Mouse (Mus musculus) embryonic facial prominence, embryonic 15.5 days (tissue): Measurements from ENCODE around the gene Timm8a2. TPM values are rescaled to one million over a fixed set of nuclear protein-coding genes. Genes with fewer than 3 reads are reported as not detected.

Experiments used
- ATAC-seq: fragments of 200-750 bp; cut with Nextera tagmentation; 2 replicates; pipeline ENCODE4 v1.8.0; 2017; ENCODE audit warnings: low read depth, moderate TSS enrichment; ENCODE audit not compliant: insufficient number of reproducible peaks, low FRiP score, low TSS enrichment
- H3K27ac ChIP-seq: fragments of 300-500 bp; sonication (generic); replicated peaks from 2 replicates; pipeline ENCODE4 v1.5.1; 2015; ENCODE audit warnings: mild to moderate bottlenecking, inconsistent platforms
- H3K27me3 ChIP-seq: fragments of 300-500 bp; sonication (generic); 2 replicates; pipeline ENCODE4 v1.6.1; 2015; ENCODE audit warnings: inconsistent platforms
- H3K36me3 ChIP-seq: fragments of 300-500 bp; sonication (generic); 2 replicates; pipeline ENCODE4 v1.6.1; 2015; ENCODE audit warnings: mild to moderate bottlenecking, inconsistent platforms
- H3K4me1 ChIP-seq: fragments of 300-500 bp; sonication (generic); 2 replicates; pipeline ENCODE4 v1.6.1; 2015; ENCODE audit warnings: inconsistent platforms
- H3K4me2 ChIP-seq: fragments of 300-500 bp; sonication (generic); replicated peaks from 2 replicates; pipeline ENCODE4 v1.6.1; 2015; ENCODE audit warnings: mild to moderate bottlenecking, inconsistent platforms
- H3K4me3 ChIP-seq: fragments of 300-500 bp; sonication (generic); replicated peaks from 2 replicates; pipeline ENCODE4 v1.5.1; 2015; ENCODE audit warnings: mild to moderate bottlenecking, inconsistent platforms
- H3K9ac ChIP-seq: fragments of 300-500 bp; sonication (generic); 2 replicates; pipeline ENCODE4 v1.6.1; 2015; ENCODE audit warnings: inconsistent platforms
- H3K9me3 ChIP-seq: fragments of 300-500 bp; sonication (generic); replicated peaks from 2 replicates; pipeline ENCODE4 v1.6.1; 2016; ENCODE audit warnings: inconsistent platforms
- WGBS: fragments of 180-500 bp; shearing (Covaris S2); methylation state at CpG from one replicate; pipeline ENCODE4 v1.1.7; 2015; 5-methylcytosine and 5-hydroxymethylcytosine counted together
- polyA plus RNA-seq: library from polyadenylated mRNA; unstranded; fragments of >200 nt; fragmentation: Nextera tagmentation; extraction: Ambion mirVana; gene quantifications from 2 replicates; pipeline ENCODE4 v1.2.1, GENCODE M21; 2015

Gene Timm8a2
- polyA plus RNA-seq, 1 experiment from 2014 or later, result not detected

DNA sequence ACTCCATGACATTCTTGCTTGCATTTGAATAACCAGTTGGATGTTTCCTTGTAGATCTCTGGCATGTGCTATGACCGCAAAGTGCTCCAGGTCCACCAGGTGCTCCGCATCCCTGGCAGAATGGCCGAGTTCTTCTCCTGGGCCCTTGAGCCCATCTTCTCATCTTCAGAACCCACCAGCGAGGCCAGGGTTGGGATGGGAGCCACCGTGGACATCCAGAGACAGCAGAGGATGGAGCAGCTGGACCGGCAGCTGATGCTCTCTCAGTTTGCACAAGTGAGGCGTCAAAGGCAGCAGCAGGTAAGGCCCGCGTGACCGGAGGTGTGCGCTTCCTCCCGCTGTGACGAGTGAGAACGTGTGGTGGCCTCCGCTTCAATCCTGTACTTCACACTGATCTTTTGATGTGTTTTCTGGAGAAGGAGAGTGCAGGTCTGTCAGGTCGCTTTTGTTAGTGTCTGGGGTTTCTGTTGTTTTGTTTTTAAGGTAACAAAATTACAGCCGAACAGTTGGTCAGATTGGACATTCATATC lies 40.2 kb upstream of the Timm8a2 start:
- no peaks in the 10 kb centered on the region for H3K9me3 ChIP-seq
- no peak for ATAC-seq
- WGBS, result 93% methylated on average over 17 of the region's 17 CpGs
- H3K27me3 ChIP-seq, result no peaks in the 10 kb centered on the region
- no peak overlapping the region for H3K4me3 ChIP-seq
- H3K27ac ChIP-seq, result no peak overlapping the region
- no peak overlapping the region for H3K4me2 ChIP-seq
- no peaks in the 10 kb centered on the region for H3K4me1 ChIP-seq
- H3K36me3 ChIP-seq, result peaks cover 18% of the 10 kb centered on the region; the same call in 1 of the 2 replicates
- H3K9ac ChIP-seq, result no peak overlapping the region

- H3K36me3 ChIP-seq, result peaks cover 18% of the 10 kb centered on the region; the same call in 1 of the 2 replicates
- no peak overlapping the region for H3K4me2 ChIP-seq
- H3K9ac ChIP-seq, result no peak overlapping the region
- H3K27me3 ChIP-seq, result no peaks in the 10 kb centered on the region
- no peak for ATAC-seq
- WGBS, result 91% methylated on average over 7 of the region's 7 CpGs
- H3K9me3 ChIP-seq, result no peaks in the 10 kb centered on the region
- no peak overlapping the region for H3K27ac ChIP-seq
- no peaks in the 10 kb centered on the region for H3K4me1 ChIP-seq
- no peak overlapping the region for H3K4me3 ChIP-seq
Measured at GRCm38 (mm10) chr14:121994846-121995556, 39.5 kb upstream of the Timm8a2 start.

DNA sequence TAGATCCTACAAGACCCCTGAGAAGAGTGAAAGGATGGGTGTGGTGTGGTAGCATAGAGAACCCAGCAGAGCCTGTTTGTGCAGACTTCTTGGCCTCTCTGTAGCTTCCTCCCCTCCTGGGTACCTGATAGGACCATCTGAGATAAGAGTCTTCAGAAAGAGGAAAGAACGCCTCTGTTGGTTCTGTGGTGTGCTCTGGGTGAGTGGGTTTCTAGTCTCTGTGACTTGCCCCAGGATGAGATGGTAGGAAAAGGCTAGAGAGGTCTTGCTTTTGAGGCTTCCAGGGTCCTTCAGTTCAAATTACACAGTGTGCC lies 39.0 kb upstream of the Timm8a2 start:
- 96% methylated on average over 1 of the region's 1 CpGs for WGBS

GRCm38 (mm10) chr14:121996786-121997185 lies 37.7 kb upstream of the Timm8a2 start:
- no peaks in the 10 kb centered on the region for H3K4me1 ChIP-seq
- ATAC-seq, result no peak
- WGBS, result 89% methylated on average over 8 of the region's 8 CpGs
- H3K27ac ChIP-seq, result no peak overlapping the region
- no peaks in the 10 kb centered on the region for H3K27me3 ChIP-seq
- no peak overlapping the region for H3K9ac ChIP-seq
- peaks cover 18% of the 10 kb centered on the region; the same call in 1 of the 2 replicates for H3K36me3 ChIP-seq
- H3K4me3 ChIP-seq, result no peak overlapping the region
- no peak overlapping the region for H3K4me2 ChIP-seq
- no peaks in the 10 kb centered on the region for H3K9me3 ChIP-seq

More for the DNA sequence above, 39.0 kb upstream of the Timm8a2 start:
- Histone ChIP-seq H3K4me2 (no peak overlapping the region), H3K36me3 (peaks cover 18% of the 10 kb centered on the region; the same call in 1 of the 2 replicates), H3K4me1 (no peaks in the 10 kb centered on the region), H3K4me3 (no peak overlapping the region), H3K9me3 (no peaks in the 10 kb centered on the region), H3K27ac (no peak overlapping the region), H3K9ac (no peak overlapping the region), H3K27me3 (no peaks in the 10 kb centered on the region)
- no peak for ATAC-seq

GRCm38 (mm10) chr14:121999455-121999854 lies 35.0 kb upstream of the Timm8a2 start:
- Histone ChIP-seq H3K9me3 (no peaks in the 10 kb centered on the region), H3K4me1 (no peaks in the 10 kb centered on the region), H3K36me3 (0 out of 2 replicates have a peak, but pooled peaks cover 14% of the 10 kb centered on the region), H3K27ac (no peak overlapping the region), H3K27me3 (no peaks in the 10 kb centered on the region), H3K4me2 (no peak overlapping the region), H3K9ac (no peak overlapping the region), H3K4me3 (no peak overlapping the region)
- no peak for ATAC-seq
- 78% methylated on average over 8 of the region's 8 CpGs for WGBS

DNA sequence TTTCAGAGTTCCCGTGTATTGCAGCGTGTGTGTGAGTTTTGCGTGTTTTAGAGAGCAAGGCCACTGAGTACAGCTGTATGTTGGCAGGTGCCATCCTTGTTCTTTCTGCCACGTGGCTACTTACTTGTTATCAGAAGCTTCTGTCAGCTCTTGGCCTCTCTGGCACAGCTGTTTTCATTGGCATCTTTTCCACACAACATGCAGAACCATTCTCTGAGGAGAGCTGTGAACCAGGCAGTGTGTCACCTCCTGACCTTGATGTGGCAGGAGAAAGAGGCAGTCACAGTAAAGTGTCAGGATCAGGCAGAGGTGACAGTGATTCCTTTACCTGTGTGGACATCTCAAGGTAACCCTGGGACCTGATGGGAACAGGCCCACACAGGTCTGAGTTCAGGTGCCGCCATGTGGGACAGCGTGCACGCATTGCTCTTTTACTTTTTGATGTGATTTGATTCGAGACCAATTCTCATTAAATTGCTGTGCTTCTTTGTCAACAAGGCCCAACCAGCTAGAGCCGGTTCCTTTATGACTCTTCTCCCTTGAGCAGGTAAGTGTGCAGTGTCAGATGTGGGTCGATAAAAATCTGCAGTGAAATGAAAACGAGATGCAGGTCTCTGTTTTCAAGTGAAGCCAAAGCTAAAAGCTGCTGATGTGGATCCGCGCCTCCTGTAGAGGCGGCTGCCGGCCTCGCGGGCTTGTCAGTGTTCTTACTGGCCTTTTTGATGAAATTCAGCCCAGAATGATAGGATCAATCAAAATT lies 33.9 kb upstream of the Timm8a2 start:
- no peak for ATAC-seq
- H3K36me3 ChIP-seq, result 0 out of 2 replicates have a peak, but pooled peaks cover 14% of the 10 kb centered on the region
- no peaks in the 10 kb centered on the region for H3K27me3 ChIP-seq
- no peak overlapping the region for H3K4me2 ChIP-seq
- H3K4me3 ChIP-seq, result no peak overlapping the region
- no peaks in the 10 kb centered on the region for H3K9me3 ChIP-seq
- H3K27ac ChIP-seq, result no peak overlapping the region
- H3K9ac ChIP-seq, result no peak overlapping the region
- 93% methylated on average over 17 of the region's 17 CpGs for WGBS
- no peaks in the 10 kb centered on the region for H3K4me1 ChIP-seq

- 90% methylated on average over 7 of the region's 7 CpGs for WGBS
- Histone ChIP-seq H3K27me3 (no peaks in the 10 kb centered on the region), H3K4me2 (no peak overlapping the region), H3K9ac (no peak overlapping the region), H3K36me3 (0 out of 2 replicates have a peak, but pooled peaks cover 3% of the 10 kb centered on the region), H3K9me3 (no peaks in the 10 kb centered on the region), H3K4me1 (no peaks in the 10 kb centered on the region), H3K4me3 (no peak overlapping the region), H3K27ac (no peak overlapping the region)
- no peak for ATAC-seq
Measured at GRCm38 (mm10) chr14:122002224-122002623, 32.2 kb upstream of the Timm8a2 start.

DNA sequence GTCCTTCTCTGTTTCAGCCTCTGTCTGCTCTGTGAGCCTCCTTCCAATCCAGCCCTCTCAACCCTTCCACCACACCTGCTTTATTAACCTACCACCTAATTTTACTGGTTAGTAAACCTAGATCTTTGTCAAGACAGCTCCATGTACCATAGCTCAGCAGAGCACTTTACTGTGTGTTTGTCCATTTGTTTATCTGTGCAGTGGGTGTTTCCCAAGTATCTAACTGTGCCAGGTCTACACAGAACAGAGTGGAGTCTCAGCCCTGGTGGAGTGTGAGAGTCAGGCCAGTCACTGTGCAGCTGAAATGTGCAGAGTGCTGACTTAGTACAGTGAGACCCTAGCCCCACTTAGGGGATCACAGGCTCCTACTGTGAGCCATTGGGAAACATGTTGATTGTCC lies 30.7 kb upstream of the Timm8a2 start:
- Histone ChIP-seq H3K4me3 (no peak overlapping the region), H3K27me3 (no peaks in the 10 kb centered on the region), H3K9ac (no peak overlapping the region), H3K9me3 (no peaks in the 10 kb centered on the region), H3K4me1 (no peaks in the 10 kb centered on the region), H3K36me3 (no peaks in the 10 kb centered on the region; the same call in 1 of the 2 replicates), H3K4me2 (no peak overlapping the region), H3K27ac (no peak overlapping the region)
- no peak for ATAC-seq

DNA sequence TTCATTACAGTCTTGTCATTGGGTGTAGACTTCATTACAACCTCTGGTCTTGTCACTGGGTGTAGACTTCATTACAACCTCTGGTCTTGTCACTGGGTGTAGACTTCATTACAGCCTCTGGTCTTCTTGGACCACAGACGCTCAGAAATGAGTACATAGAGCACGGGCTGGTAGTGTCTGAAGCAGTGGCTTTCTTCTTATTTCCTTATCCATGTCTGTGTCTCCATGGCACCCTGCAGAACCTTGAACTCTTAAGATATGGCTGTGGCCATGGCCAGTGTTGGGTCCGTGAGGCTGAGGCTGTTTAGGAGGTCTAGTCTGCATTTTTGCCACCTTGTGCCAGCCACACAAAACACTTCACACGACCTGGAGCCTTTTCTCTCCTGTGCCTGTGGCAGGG lies 26.2 kb upstream of the Timm8a2 start:
- no peak overlapping the region for H3K4me3 ChIP-seq
- H3K36me3 ChIP-seq, result peaks cover 7% of the 10 kb centered on the region
- WGBS, result 83% methylated on average over 4 of the region's 4 CpGs
- no peak for ATAC-seq
- H3K9me3 ChIP-seq, result no peaks in the 10 kb centered on the region
- no peaks in the 10 kb centered on the region for H3K4me1 ChIP-seq
- H3K27me3 ChIP-seq, result no peaks in the 10 kb centered on the region
- no peak overlapping the region for H3K9ac ChIP-seq
- no peak overlapping the region for H3K4me2 ChIP-seq
- no peak overlapping the region for H3K27ac ChIP-seq

GRCm38 (mm10) chr14:122009502-122009901 lies 25.0 kb upstream of the Timm8a2 start:
- H3K27me3 ChIP-seq, result no peaks in the 10 kb centered on the region
- H3K9me3 ChIP-seq, result no peaks in the 10 kb centered on the region
- 91% methylated on average over 13 of the region's 13 CpGs for WGBS
- no peak for ATAC-seq
- no peak overlapping the region for H3K4me3 ChIP-seq
- no peak overlapping the region for H3K27ac ChIP-seq
- no peak overlapping the region for H3K9ac ChIP-seq
- H3K4me1 ChIP-seq, result no peaks in the 10 kb centered on the region
- H3K4me2 ChIP-seq, result no peak overlapping the region
- peaks cover 7% of the 10 kb centered on the region for H3K36me3 ChIP-seq

DNA sequence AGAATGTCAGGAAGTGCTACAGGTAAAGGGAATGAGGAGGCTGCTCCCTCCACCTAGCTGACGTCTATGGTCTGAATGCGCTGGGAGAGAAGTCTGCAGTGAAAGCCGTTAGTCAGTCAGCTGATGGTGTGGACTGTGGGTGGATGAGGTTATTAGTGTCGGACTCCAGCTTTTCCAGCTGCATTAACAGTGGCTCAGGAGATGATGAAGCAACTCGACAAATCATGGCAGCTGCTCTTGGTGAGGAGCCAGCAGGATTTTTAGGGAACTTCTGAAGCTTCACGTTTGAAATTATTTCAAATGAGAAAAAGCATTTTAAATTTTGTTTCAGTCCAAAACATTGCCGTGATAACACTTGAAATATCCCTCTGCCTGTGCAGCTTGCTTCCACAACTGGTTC lies 24.2 kb upstream of the Timm8a2 start:
- Histone ChIP-seq H3K36me3 (peaks cover 7% of the 10 kb centered on the region), H3K9me3 (no peaks in the 10 kb centered on the region), H3K27me3 (no peaks in the 10 kb centered on the region), H3K27ac (no peak overlapping the region), H3K4me1 (no peaks in the 10 kb centered on the region), H3K4me3 (no peak overlapping the region), H3K9ac (no peak overlapping the region), H3K4me2 (no peak overlapping the region)
- no peak for ATAC-seq
- WGBS, result 75% methylated on average over 7 of the region's 7 CpGs
